Comparison of ENCODE assay signal across 32 mouse cellular contexts in the genomic region with DNA sequence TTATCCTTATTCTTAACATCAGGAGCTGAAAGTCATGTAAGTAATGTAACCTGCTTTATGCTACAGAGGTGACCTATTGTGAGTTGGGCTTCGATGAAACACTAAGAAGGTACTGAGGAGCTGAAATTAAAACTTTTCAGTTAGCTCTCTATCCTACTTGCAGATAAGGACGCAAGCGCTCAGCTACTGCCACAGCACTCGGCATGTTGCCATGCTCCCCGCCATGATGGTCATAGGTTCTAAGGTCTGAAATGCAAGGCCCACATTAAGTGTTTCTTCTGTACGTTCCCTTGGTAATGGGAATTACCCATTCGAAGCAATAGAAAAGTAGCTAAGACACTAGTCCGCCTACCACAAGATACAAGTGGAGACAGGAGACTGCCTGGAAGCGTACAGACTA. TPM values are rescaled to one million over a fixed set of nuclear protein-coding genes. Genes with fewer than 3 reads are reported as not detected.
"Had no signal": no experiment of that assay in that cellular context is flagged by ENCODE, and none has a peak within 500 bp of the region (broad histone marks: within the 10 kb centered on the region; RNA-seq: fewer than 3 reads in every experiment).

No protein-coding gene starts in this region.

- H3K9ac ChIP-seq: heart, embryonic 12.5 days; hindbrain, embryonic 12.5 days; hindbrain, embryonic 14.5 days; intestine, embryonic 15.5 days; limb, embryonic 13.5 days; limb, embryonic 15.5 days had no signal

- H3K9me3 ChIP-seq: heart, embryonic 10.5 days; heart, embryonic 12.5 days; hindbrain, embryonic 10.5 days; hindbrain, embryonic 12.5 days; intestine, embryonic 15.5 days; limb, embryonic 13.5 days; limb, embryonic 15.5 days had no signal

- H3K4me2 ChIP-seq: heart, embryonic 12.5 days; hindbrain, embryonic 12.5 days; hindbrain, embryonic 14.5 days; intestine, embryonic 15.5 days; limb, embryonic 13.5 days; limb, embryonic 15.5 days had no signal

- H3K27ac ChIP-seq: gastrocnemius, adult 2 months; heart, embryonic 10.5 days; hindbrain, embryonic 10.5 days; hindbrain, embryonic 12.5 days; hindbrain, embryonic 14.5 days; intestine, embryonic 15.5 days; kidney, postnatal 0 days; limb, embryonic 13.5 days; limb, embryonic 15.5 days had no signal

- ATAC-seq: hindbrain, embryonic 16.5 days; inflammation-experienced regulatory T-cells, adult 6 months; intestine, embryonic 15.5 days; intestine, postnatal 0 days had no signal

- DNase-seq: gastrocnemius, adult 2 months; gastrocnemius, postnatal 10 days; gastrocnemius, postnatal 25 days; heart, adult 18-20 months; heart, postnatal 10 days; heart, postnatal 4 days; kidney, adult 18-20 months; kidney, adult 8-10 months; kidney, postnatal 14 days; kidney, postnatal 36 days; layer of hippocampus, adult 9-11 months; layer of hippocampus, postnatal 36 days; left cerebral cortex, postnatal 4 days had no signal

- H3K27me3 ChIP-seq: heart, embryonic 12.5 days; hindbrain, embryonic 12.5 days; intestine, embryonic 15.5 days; limb, embryonic 13.5 days; limb, embryonic 15.5 days had no signal

- H3K4me1 ChIP-seq: heart, embryonic 10.5 days; heart, embryonic 12.5 days; hindbrain, embryonic 10.5 days; hindbrain, embryonic 12.5 days; intestine, embryonic 15.5 days; limb, embryonic 13.5 days; limb, embryonic 15.5 days had no signal

- H3K4me3 ChIP-seq: gastrocnemius, adult 2 months; heart, embryonic 10.5 days; heart, embryonic 12.5 days; hindbrain, embryonic 10.5 days; hindbrain, embryonic 12.5 days; intestine, embryonic 15.5 days; limb, embryonic 13.5 days; limb, embryonic 15.5 days had no signal

RNA-seq across cellular contexts. Expression of gene Sp9, which starts 31.0 kb away (rescaled TPM):
- total RNA-seq: gastrocnemius, adult 2 months; gastrocnemius, postnatal 25 days; gastrocnemius, postnatal 4 days; granulocyte monocyte progenitor cell, adult 5-6 weeks; heart, adult 18-20 months; heart, adult 8-10 months; heart, postnatal 10 days; heart, postnatal 25 days; heart, postnatal 4 days had no signal
- polyA plus RNA-seq: heart, embryonic 10.5 days; heart, embryonic 12.5 days; heart, embryonic 14.5 days; heart, embryonic 16.5 days; inflammation-experienced regulatory T-cells, adult 6 months; intestine, embryonic 15.5 days; intestine, postnatal 0 days; kidney, postnatal 0 days; large intestine, adult 2 months had no signal
